Mouse (Mus musculus) liver (tissue): ENCODE measurements around the gene Rgs11.

Experiments
- DNase-seq: peaks from one replicate; pipeline ENCODE4 v3.0.0-alpha.2; 2020; ENCODE audit warnings: mixed read lengths

Rgs11 gene

DNA sequence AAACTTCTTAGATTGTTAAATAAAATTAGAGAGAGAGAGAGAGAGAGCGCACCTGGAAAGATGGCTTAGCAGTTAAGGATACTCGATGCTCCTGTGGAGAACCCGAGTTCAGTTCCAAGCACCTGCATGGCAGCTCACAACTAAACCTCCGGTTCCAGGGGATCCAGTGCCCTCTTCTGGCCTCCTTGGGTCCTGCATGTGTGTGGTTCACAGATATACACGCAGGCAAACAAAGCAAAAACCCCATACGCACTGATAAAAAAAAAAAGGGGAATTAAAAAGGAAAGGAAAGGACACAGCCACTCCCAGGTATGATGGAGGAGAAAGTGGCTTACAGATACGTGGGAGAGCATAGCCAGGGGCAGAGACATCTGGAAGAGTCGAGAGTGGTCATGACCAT is 30.1 kb downstream of the Rgs11 start:
- DNase-seq = peak; percentile 35

DNA sequence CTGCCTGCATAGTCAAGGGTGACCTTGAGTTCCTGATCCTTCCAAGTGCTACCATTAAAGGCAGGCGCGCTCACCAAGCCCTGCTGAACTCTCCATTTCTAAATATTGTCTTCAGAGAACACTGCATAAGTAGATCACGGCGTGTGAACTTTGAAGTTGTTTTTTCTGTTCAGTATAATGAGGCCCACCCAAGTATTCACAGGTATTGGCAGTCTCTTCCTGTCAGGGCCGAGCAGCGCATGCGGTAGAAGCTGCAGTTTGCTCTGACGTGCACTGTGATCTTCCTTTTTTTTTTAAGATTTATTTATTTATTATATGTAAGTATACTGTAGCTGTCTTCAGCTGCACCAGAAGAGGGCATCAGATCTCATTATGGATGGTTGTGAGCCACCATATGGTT is 31.6 kb downstream of the Rgs11 start:
- no peak for DNase-seq

GRCm38 (mm10) chr17:26235077-26235815 is 32.5 kb downstream of the Rgs11 start:
- no peak for DNase-seq

- no peak for DNase-seq
Measured at GRCm38 (mm10) chr17:26237667-26238066, 34.9 kb downstream of the Rgs11 start.

DNA sequence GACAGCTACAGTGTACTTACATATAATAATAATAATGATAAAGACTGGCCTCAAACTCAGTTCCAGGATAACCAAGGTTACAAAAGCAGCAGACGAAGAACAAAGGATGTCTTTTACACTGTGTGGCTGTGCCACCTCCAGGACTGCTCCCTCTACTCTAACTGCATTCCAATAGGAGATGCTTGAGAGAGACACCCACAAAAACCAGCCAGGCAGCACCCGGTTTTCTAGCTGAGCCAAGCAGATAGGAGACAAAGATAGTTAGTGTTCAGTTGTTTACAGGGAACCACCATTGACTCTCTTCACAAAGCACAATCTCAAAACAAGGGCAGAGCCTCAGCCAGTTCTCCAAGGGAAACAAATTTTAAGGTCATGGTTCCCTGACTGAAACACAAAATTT is 36.8 kb downstream of the Rgs11 start:
- DNase-seq = no peak

- peak; percentile 21 for DNase-seq
Measured at GRCm38 (mm10) chr17:26240120-26240790, 37.5 kb downstream of the Rgs11 start.

- no peak for DNase-seq
Measured at GRCm38 (mm10) chr17:26240990-26241389, 38.2 kb downstream of the Rgs11 start.

GRCm38 (mm10) chr17:26243471-26244100 is 40.8 kb downstream of the Rgs11 start:
- DNase-seq = peak; percentile 62

DNA sequence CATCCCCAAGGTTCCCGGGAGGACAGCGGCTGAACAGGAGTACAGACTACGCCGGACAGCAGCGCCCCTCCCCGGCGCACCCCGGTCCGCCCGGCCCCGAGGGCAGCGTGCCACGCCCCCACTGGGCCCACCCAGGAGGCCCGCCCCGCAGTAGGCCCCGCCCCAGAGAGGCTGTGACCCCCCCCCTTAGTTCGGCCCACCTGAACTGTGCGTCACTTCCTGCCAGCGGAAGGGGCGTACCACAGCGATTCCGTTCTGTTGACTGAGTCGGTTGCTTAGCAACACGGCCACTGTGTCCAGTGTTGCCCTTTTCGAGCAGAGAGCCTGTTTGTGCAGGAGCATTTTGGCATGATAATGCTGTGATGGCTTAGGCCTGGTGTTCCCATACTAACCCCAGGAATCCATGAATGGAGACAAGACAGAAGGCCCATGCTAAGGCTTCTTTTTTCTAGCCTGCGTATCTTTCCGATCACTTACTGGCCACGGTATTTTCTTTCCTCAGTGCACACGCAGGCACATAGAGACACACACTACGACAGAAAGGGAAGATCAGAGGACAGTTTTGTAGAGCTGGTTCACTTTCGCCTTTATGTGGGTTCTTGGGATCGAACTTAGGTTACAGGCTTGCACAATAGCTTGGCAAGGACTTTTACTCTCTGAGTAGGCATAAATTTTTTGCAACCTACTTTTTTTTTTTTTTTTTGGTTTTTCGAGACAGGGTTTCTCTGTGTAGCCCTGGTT is 41.5 kb downstream of the Rgs11 start, which contains the start of gene Fam234a:
Fam234a (minus strand) TSS at position 142 of the 741 bp plus-strand sequence.
- DNase-seq = peak; percentile 95

DNA sequence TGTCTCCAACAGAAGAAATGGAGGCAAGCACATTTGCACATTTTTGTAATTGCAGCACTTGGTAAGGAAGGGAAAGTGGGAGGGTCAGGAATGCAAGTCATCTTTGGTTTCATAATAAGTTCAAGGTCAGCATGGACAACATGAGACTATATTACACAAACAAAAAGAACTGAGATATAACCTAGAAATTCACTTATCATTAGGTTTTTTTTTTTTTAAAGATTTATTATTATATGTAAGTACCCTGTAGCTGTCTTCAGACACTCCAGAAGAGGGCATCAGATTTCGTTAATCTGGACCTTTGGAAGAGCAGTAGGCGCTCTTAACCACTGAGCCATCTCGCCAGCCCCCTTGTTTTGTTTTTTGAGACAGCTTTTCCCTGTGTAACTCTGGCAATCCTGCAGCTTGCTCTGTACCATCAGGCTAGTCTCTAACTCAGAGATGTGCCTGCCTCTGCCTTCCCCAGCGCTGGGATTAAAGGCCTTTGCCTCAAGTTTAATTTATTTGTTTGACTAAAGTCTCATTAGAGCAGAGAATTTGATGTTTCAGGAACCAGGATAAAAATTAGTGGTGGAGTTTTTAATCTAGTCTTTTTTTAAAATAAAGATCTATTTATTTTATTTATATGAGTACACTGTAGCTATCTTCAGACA is 49.3 kb downstream of the Rgs11 start:
- no peak for DNase-seq

DNA sequence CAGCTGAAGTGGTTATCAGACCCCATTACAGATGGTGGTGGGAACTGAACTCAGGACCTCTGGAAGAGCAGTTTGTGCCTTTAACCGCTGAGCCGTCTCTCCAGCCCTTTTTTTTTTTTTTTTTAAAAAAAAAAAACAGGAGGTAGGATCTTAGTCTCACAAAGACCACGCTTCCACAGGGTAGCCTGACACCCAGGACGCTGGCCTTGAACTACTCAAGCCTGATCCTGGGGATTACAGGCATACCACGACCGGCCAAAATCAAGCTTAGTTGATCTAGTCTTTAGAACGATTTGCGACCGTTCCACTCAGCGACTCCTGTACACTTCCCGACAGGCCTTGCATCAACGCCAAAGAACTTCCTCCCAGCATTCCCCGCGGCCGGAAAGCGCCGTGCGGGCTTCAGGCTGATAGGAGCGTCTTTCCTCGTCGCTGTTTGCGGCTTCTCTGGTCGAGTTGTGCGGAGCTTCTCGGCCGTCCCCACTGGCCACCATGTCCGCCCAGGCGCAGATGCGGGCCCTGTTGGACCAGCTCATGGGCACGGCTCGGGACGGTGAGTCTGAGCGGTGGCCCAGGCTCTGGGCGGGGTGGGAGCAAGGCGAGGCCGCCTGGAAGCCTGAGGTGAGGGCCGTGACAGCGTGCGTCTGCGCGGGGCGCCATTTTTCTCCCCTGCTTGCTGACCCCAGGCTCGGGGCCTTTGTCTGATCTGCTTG is 49.9 kb downstream of the Rgs11 start, which contains the start of gene Luc7l:
Luc7l (plus strand) TSS at position 358 of the 713 bp plus-strand sequence.
- peak; percentile 94 for DNase-seq

DNA sequence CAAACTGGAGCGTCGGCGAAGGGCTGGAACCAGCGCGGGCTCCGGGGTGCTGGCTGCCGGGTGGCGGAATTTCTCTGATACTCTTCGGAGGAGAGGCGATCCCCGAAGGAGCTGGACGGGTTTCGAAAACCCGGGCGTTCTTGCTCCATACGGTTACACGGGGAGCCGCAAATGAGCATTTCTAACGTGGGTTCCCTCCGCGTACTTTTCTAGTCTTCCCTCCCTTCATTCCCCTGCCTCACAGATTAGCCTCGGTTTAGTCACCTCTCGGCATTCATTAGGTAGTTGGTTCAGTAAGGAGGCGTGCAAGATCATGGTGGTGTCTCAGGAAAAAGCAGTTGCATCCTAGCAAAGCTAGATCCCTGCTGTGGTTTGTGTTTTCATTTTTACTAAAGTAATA is 50.6 kb downstream of the Rgs11 start:
- no peak for DNase-seq

DNA sequence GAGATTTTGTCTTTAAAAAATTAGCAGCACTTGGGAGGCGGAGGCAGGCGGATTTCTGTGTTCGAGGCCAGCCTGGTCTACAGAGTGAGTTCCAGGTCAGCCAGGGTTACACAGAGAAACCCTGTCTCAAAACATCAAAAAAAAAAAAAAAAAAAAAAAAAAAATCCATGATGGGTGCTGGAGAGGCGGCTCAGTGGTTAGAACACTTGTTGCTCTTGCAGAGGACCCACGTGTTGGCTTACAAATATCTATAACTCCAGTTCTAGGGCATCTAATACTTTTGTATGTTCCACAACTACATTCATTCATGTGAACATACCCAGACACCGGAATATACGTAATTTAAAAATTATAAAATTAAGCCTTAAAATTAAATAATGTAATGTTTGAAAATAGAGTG is 52.6 kb downstream of the Rgs11 start:
- no peak for DNase-seq
